Comparison of ENCODE assay signal across 14 mouse cellular contexts in genomic region chr12:75894998-75895331, GRCm38 (mm10).
"Had no signal": no experiment of that assay in that cellular context is flagged by ENCODE, and none has a peak within 500 bp of the region (broad histone marks: within the 10 kb centered on the region; RNA-seq: fewer than 3 reads in every experiment).

No protein-coding gene starts in this region.

- H3K27me3 ChIP-seq: limb, embryonic 12.5 days; limb, embryonic 15.5 days; midbrain, embryonic 12.5 days; midbrain, embryonic 15.5 days; stomach, embryonic 15.5 days had no signal

- H3K4me2 ChIP-seq: limb, embryonic 12.5 days; limb, embryonic 15.5 days; liver, embryonic 11.5 days; lung, embryonic 14.5 days; midbrain, embryonic 12.5 days; midbrain, embryonic 15.5 days; stomach, embryonic 15.5 days had no signal

- H3K9ac ChIP-seq: limb, embryonic 12.5 days; limb, embryonic 15.5 days; liver, embryonic 14.5 days; liver, postnatal 0 days; lung, embryonic 14.5 days; midbrain, embryonic 12.5 days; midbrain, embryonic 15.5 days; stomach, embryonic 15.5 days had no signal

- H3K4me1 ChIP-seq: limb, embryonic 12.5 days; limb, embryonic 15.5 days; midbrain, embryonic 12.5 days; midbrain, embryonic 15.5 days; stomach, embryonic 15.5 days had no signal

- H3K27ac ChIP-seq: limb, embryonic 12.5 days; limb, embryonic 15.5 days; liver, embryonic 14.5 days; macrophage; midbrain, embryonic 12.5 days; midbrain, embryonic 15.5 days; stomach, embryonic 15.5 days had no signal

- H3K9me3 ChIP-seq: limb, embryonic 12.5 days; limb, embryonic 15.5 days; midbrain, embryonic 12.5 days; midbrain, embryonic 15.5 days; stomach, embryonic 15.5 days had no signal

- ATAC-seq: liver, postnatal 0 days; lung, postnatal 0 days; midbrain, embryonic 15.5 days had no signal

- DNase-seq: kidney, postnatal 14 days; liver, postnatal 0 days; right cerebral cortex, postnatal 25 days; spleen, adult 18-20 months had no signal

- H3K36me3 ChIP-seq: midbrain, embryonic 15.5 days had no signal

- H3K4me3 ChIP-seq: limb, embryonic 12.5 days; limb, embryonic 15.5 days; midbrain, embryonic 12.5 days; midbrain, embryonic 15.5 days; stomach, embryonic 15.5 days had no signal
